Mouse (Mus musculus): ENCODE measurements around the gene Tigd4. TPM values are rescaled to one million over a fixed set of nuclear protein-coding genes. Genes with fewer than 3 reads are reported as not detected.

Gene Tigd4
- polyA plus RNA-seq, 1 experiment from 2014 or later, result not detected

DNA sequence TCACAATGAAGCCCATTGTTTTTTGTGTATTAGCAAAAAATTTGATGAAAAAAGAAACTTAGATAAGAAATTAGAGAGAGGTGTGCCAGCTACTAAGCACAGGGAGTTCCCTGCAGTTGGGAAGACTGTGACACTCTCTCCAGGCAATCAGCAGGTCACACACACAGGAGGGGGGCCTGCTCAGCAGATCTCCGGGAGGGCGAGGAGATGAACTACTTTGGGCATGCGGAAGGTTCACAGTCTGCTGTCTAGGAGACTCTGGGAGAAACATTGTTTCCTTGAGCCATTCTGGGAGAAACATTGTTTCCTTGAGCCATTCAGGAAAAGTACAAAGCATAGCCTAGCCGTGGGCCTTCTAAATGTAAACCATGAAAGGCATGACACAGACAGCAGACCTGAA is 49.6 kb downstream of the Tigd4 start:
- H3K9me3 ChIP-seq, result no peaks in the 10 kb centered on the region
- H3K27ac ChIP-seq (replicated peaks), result no peak overlapping the region
- no peak overlapping the region for H3K4me3 ChIP-seq
- H3K4me1 ChIP-seq, result peaks cover 14% of the 10 kb centered on the region
- no peaks in the 10 kb centered on the region for H3K36me3 ChIP-seq
- no peak overlapping the region for H3K9ac ChIP-seq (replicated peaks)
- peaks cover 8% of the 10 kb centered on the region; the same call in 1 of the 2 replicates for H3K27me3 ChIP-seq
- ATAC-seq (ENCODE audit: low FRiP score, low read depth), result no peak
- WGBS, result 50% methylated on average over 4 of the region's 4 CpGs
- no peak overlapping the region for H3K4me2 ChIP-seq (replicated peaks)

DNA sequence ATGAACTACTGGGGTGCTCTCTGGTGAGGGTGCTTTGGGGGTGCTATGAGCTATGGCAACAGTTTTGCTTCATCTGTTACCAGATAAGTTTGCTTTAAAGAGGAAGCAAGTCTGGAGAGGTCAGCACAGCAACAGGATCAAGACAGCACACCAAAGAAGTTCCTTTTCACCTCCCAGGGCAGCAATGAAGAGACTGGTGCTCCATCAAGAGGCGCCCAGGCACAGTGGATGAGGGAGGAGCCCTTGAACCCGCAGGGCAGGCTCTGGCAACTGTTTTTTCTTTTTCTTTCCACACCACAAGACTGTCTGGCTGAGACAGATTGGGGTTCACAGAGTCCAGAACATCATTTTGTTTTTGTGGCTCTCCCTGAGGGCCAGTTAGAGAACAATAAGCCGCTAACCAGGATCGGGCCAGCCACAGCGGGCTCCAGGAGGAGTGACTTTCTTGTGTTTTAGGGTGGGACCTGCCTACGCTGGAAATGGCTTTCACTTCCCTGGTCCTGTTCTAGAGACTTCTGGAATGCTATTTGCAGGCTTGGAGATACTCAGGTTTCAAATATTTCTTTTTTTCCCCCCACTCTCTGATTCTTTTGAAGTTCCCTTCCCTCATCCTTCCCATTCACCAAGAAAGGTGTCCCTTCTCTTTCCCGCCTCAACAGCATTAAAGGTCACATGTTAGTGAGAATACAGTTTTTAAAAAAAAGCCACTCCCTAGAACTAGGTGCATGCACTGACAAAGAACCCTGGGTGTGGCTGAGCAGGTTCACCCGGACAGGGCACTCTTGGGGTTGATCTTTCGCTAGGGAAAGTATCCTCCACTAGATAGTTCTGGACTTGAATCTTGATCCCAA is 52.0 kb downstream of the Tigd4 start:
- WGBS, result 89% methylated on average over 9 of the region's 9 CpGs
- H3K27ac ChIP-seq (replicated peaks), result no peak overlapping the region
- H3K4me1 ChIP-seq, result peaks cover 9% of the 10 kb centered on the region; the same call in 1 of the 2 replicates
- no peak overlapping the region for H3K9ac ChIP-seq (replicated peaks)
- ATAC-seq (ENCODE audit: low FRiP score, low read depth), result no peak
- H3K27me3 ChIP-seq, result peaks cover 8% of the 10 kb centered on the region; the same call in 1 of the 2 replicates
- H3K36me3 ChIP-seq, result no peaks in the 10 kb centered on the region
- H3K4me3 ChIP-seq, result no peak overlapping the region
- no peaks in the 10 kb centered on the region for H3K9me3 ChIP-seq
- no peak overlapping the region for H3K4me2 ChIP-seq (replicated peaks)

DNA sequence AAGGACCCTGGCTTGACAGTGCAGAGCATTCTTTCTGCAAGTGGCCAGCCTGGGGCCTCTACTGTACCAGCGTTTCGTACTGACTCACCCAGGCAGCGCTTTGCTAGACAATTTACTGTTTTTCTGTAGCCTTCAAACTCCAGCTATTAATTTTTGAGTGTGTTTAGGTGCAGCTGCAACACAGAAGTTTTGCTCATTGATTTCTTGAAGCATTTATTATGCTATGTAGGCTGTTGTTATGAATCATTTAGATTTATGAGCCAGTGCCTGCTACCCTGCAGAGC is 52.6 kb downstream of the Tigd4 start:
- WGBS, result 91% methylated on average over 3 of the region's 3 CpGs
- H3K9me3 ChIP-seq, result no peaks in the 10 kb centered on the region
- H3K27me3 ChIP-seq, result peaks cover 8% of the 10 kb centered on the region; the same call in 1 of the 2 replicates
- H3K27ac ChIP-seq (replicated peaks), result no peak overlapping the region
- no peak overlapping the region for H3K9ac ChIP-seq (replicated peaks)
- H3K36me3 ChIP-seq, result no peaks in the 10 kb centered on the region
- H3K4me1 ChIP-seq, result peaks cover 8% of the 10 kb centered on the region; the same call in 1 of the 2 replicates
- ATAC-seq (ENCODE audit: low FRiP score, low read depth), result no peak
- H3K4me3 ChIP-seq, result no peak overlapping the region
- no peak overlapping the region for H3K4me2 ChIP-seq (replicated peaks)

DNA sequence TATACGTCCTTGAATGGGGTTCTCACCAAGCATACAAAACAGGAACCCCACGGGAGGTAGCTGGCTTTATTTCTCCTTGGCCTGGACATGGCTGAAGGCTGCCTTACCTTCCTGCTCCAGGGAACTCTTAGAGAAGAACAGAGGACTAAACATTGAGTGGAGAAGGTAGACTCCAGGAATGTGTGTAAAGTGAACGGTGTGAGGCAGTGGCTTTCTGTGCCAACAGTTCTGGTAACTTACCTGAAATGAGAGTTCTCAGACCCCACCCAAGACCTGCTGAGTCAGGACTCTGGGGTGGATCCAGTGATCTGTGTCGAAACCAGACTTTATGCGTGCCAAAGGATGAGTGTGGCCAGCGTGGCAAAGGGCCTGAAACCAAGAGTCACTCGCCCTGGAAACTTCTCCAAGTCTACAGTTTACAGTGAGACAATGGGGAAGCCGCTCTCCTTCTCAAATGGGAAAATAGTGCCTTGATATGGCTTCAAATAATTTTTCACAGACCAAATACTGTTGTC is 53.0 kb downstream of the Tigd4 start:
- Histone ChIP-seq H3K9me3 (no peaks in the 10 kb centered on the region), H3K4me2 (replicated peaks) (no peak overlapping the region), H3K9ac (replicated peaks) (no peak overlapping the region), H3K27me3 (peaks cover 8% of the 10 kb centered on the region; the same call in 1 of the 2 replicates), H3K36me3 (no peaks in the 10 kb centered on the region), H3K27ac (replicated peaks) (no peak overlapping the region), H3K4me3 (no peak overlapping the region), H3K4me1 (peaks cover 8% of the 10 kb centered on the region; the same call in 1 of the 2 replicates)
- no peak for ATAC-seq (ENCODE audit: low FRiP score, low read depth)
- WGBS, result 86% methylated on average over 8 of the region's 8 CpGs

Other genes starting within 250 kb of the Tigd4 start
- gene Fhdc1, start 113.1 kb upstream of the Tigd4 start, polyA plus RNA-seq (2016; fragmentation: Nextera tagmentation; extraction: Ambion mirVana), result 3.2 and 4.9 TPM in 2 replicates
- gene Arfip1, start 10.9 kb upstream of the Tigd4 start, polyA plus RNA-seq (2016; fragmentation: Nextera tagmentation; extraction: Ambion mirVana), result 29.7 and 30.2 TPM in 2 replicates
- 0.26 and 0.40 TPM in 2 replicates for gene Tmem154, start 72.6 kb downstream of the Tigd4 start, polyA plus RNA-seq (2016; fragmentation: Nextera tagmentation; extraction: Ambion mirVana)
- 16.3 and 18.7 TPM in 2 replicates for gene Fbxw7, start 221.7 kb downstream of the Tigd4 start, polyA plus RNA-seq (2016; fragmentation: Nextera tagmentation; extraction: Ambion mirVana)

Measured in midbrain, embryonic 12.5 days (tissue).